Mouse (Mus musculus) spleen, adult 2 months (tissue): ENCODE data around the gene Spred2. TPM values are rescaled to one million over a fixed set of nuclear protein-coding genes. Genes with fewer than 3 reads are reported as not detected.
A peak's percentile ranks its signal among the peaks of the same experiment; 100 is the strongest.
"Not testable (repeated sequence)": the region's sequence is repeated elsewhere in the genome, so short reads cannot be mapped to it uniquely, and the experiment has no call there.

Experiments used
- DNase-seq, 2 experiments: peaks; one replicate each; pipeline versions ENCODE4 v3.0.0 to v3.0.0-alpha.2; 2012 to 2021; ENCODE audit warnings: low spot score in 2 of 2, low read depth in 1 of 2
- H3K27ac ChIP-seq: fragments of 200-500 bp; 2 replicates; pipeline ENCODE4 v1.5.1; 2012; ENCODE audit warnings: low read length, inconsistent platforms; ENCODE audit not compliant: insufficient read depth
- H3K27me3 ChIP-seq: fragments of 200-500 bp; 2 replicates; pipeline ENCODE4 v1.6.1; 2012; ENCODE audit warnings: mild to moderate bottlenecking, moderate library complexity, low read length, inconsistent platforms; ENCODE audit not compliant: control insufficient read depth, insufficient read depth
- H3K36me3 ChIP-seq: fragments of 200-500 bp; 2 replicates; pipeline ENCODE4 v1.6.1; 2012; ENCODE audit warnings: mild to moderate bottlenecking, low read length, inconsistent platforms; ENCODE audit not compliant: control insufficient read depth, insufficient read depth
- H3K4me1 ChIP-seq: fragments of 200-500 bp; 2 replicates; pipeline ENCODE4 v1.6.1; 2011; ENCODE audit warnings: inconsistent platforms; ENCODE audit not compliant: control insufficient read depth, insufficient read depth, insufficient read length
- H3K4me3 ChIP-seq: fragments of 200-500 bp; 2 replicates; pipeline ENCODE4 v1.5.1; 2011; ENCODE audit warnings: mild to moderate bottlenecking, inconsistent platforms; ENCODE audit not compliant: insufficient read depth, insufficient read length; ENCODE audit errors: extremely low read depth
- CTCF ChIP-seq: fragments of 200-500 bp; IDR thresholded peaks from 2 replicates; pipeline ENCODE4 v1.5.1; 2011; ENCODE audit warnings: mild to moderate bottlenecking, inconsistent platforms; ENCODE audit not compliant: insufficient read depth, insufficient read length, insufficient replicate concordance; ENCODE audit errors: extremely low read depth
- POLR2A ChIP-seq: fragments of 200-500 bp; IDR thresholded peaks from 2 replicates; pipeline ENCODE4 v1.6.1; 2011; ENCODE audit warnings: low read depth, low read length, inconsistent platforms
- WGBS: fragments of 180-500 bp; shearing (Covaris S2); methylation state at CpG from one replicate; pipeline ENCODE4 v1.1.7; 2018; 5-methylcytosine and 5-hydroxymethylcytosine counted together
- polyA plus RNA-seq: library from polyadenylated mRNA; depleted of rRNA; stranded (reverse); fragments of >200 nt; gene quantifications from 2 replicates; pipeline ENCODE4 v1.2.3, GENCODE M21; 2012

The Spred2 gene
- polyA plus RNA-seq, 1 experiment = 5.7 TPM

DNA sequence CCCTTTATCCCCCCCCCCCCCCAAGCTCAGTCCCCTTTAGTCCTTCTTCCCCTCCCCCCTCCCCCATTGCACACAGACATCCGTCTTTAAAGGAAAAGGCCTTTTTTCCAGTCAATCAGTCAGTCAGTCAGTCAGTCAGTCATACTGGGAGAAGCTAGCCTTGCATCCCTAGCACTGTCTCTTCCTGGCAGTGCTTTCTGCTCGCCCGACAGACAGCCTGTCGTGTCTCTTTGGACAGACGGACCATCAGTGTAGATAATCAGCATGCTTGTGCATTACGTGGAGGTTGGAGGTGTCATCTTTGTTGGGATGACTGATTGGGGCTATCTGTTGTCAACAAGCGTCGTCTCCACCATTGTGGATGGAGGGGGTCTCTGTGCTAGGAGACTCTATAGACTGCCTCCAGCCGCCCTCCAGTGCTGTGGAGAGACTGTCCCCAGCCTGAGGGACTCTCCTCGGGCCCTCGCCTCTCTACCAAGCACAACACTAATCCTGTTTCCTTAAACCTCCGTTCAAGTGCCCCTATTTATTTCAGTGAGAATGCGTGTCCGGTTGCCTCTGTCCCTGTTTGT, 98.8 kb downstream of the Spred2 start:
- Histone ChIP-seq H3K27me3 (no peaks in the 10 kb centered on the region), H3K4me1 (no peaks in the 10 kb centered on the region), H3K4me3 (no peak overlapping the region), H3K27ac (no peak overlapping the region), H3K36me3 (peaks cover 8% of the 10 kb centered on the region)
- 93% methylated on average over 14 of the region's 14 CpGs for WGBS
- DNase-seq = no peak
- no peak for TF ChIP-seq CTCF
- no peak for TF ChIP-seq POLR2A

DNA sequence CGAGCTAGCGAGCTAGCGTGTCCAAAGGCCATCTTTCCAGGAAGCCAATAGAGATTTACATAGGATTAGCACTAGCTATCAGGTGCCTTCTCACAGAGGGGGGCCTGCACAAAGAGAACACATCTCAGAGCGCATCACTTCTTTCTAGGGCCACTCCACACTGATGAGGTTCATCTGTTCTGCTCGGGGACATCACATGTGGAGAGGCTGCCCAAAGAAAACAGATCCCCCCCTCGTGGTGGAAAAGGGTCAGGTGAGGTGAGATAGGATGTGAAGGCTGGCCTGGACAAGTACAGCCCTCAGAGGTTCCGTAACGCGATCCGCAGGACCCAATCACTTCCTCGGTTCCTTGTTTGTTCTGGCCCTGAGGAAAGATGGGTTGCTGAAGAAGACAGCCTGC, 101.7 kb downstream of the Spred2 start:
- 86% methylated on average over 11 of the region's 11 CpGs for WGBS
- no peak for DNase-seq
- H3K36me3 ChIP-seq = peaks cover 3% of the 10 kb centered on the region; the same call in 1 of the 2 replicates
- no peak for TF ChIP-seq POLR2A
- no peak for TF ChIP-seq CTCF
- no peak overlapping the region for H3K27ac ChIP-seq
- no peaks in the 10 kb centered on the region for H3K4me1 ChIP-seq
- H3K27me3 ChIP-seq = no peaks in the 10 kb centered on the region
- H3K4me3 ChIP-seq = no peak overlapping the region

DNA sequence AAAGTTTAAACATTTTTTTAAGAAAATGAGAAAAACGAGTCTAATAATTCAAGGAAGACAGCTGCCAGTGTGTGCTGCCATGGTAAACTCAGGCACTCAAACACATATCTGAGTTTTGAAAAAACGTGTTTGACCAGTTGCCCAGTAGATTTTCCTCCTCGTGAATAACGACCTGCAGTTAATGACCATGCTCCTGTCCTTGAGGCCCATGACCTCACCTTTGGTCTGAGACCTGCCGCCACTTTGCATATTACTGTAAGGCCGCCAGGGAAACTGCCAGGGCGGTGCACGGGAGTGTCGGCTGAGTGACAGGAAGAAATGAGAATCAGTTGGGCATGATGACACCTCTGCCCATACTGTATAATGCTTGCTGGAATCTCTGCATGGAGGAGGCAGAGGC, 103.5 kb downstream of the Spred2 start:
- DNase-seq = no peak
- 83% methylated on average over 9 of the region's 9 CpGs for WGBS
- no peak overlapping the region for H3K27ac ChIP-seq

DNA sequence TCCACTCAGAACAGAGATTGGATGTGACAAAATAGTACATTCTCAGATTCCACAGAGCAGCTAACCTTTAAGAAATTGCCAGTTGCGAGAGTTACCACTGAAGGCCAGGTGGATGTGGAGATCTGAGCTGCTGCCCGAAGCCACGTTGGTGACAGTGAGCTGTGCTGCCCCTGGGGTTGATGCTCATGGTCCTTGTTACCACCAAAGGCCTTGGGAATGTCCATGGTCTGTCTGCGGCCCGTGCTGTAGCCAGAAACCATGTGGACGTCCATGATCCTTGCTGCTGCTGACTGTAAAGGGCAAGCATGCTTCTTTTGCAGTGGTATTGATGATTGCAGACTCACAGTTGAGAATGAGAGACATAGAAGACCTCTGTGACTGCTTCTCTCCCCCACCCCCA, 104.2 kb downstream of the Spred2 start:
- DNase-seq = no peak

More for the DNA sequence above, 103.5 kb downstream of the Spred2 start:
- H3K36me3 ChIP-seq = no peaks in the 10 kb centered on the region
- no peak overlapping the region for H3K4me3 ChIP-seq
- no peak for TF ChIP-seq CTCF
- TF ChIP-seq POLR2A = no peak
- H3K27me3 ChIP-seq = no peaks in the 10 kb centered on the region
- H3K4me1 ChIP-seq = no peaks in the 10 kb centered on the region

DNA sequence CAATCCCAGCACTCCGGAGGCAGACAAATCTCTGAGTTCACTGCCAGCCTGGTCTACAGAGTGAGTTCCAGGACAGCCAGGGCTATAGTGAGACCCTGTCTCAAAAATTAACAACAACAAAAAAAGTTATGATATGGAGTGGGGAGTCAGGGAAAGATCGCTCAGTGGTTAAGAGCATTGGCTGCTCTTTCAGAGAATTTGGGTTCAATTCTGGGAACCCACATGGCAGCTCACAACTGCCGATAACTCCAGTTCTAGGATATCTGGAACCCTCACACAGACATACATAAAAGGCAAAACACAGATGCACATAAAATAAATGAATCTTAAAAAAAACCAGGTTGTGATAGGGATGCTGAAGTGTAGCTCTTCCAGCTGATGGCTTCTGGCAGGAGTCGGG, 104.8 kb downstream of the Spred2 start:
- WGBS = 89% methylated on average over 4 of the region's 4 CpGs
- Histone ChIP-seq H3K27ac (no peak overlapping the region), H3K4me1 (no peaks in the 10 kb centered on the region), H3K27me3 (no peaks in the 10 kb centered on the region), H3K4me3 (no peak overlapping the region), H3K36me3 (no peaks in the 10 kb centered on the region)
- no peak for TF ChIP-seq CTCF
- no peak for TF ChIP-seq POLR2A
- no peak for DNase-seq

More for the DNA sequence above, 104.2 kb downstream of the Spred2 start:
- H3K27me3 ChIP-seq = no peaks in the 10 kb centered on the region
- no peaks in the 10 kb centered on the region for H3K36me3 ChIP-seq
- 90% methylated on average over 6 of the region's 6 CpGs for WGBS
- H3K4me1 ChIP-seq = no peaks in the 10 kb centered on the region
- no peak overlapping the region for H3K27ac ChIP-seq
- H3K4me3 ChIP-seq = no peak overlapping the region
- TF ChIP-seq POLR2A = no peak
- no peak for TF ChIP-seq CTCF

DNA sequence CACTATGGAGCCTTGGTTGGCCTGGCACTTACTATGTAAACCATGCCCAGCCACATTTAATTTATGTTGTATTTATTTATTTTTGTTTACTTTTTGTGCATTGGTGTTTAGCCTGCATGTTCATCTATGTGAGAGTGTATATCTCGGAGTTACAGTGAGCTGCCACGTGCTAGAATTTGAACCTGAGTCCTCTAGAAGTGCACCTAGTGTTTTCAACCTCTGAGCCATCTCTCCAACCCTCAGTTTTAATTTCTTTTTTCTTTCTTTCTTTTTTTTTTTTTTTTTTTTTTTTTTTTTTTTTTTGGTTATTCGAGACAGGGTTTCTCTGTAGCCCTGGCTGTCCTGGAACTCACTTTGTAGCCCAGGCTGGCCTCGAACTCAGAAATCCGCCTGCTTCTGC, 106.8 kb downstream of the Spred2 start:
- not testable (repeated sequence) for H3K36me3 ChIP-seq, H3K4me1 ChIP-seq, DNase-seq, H3K27ac ChIP-seq, H3K4me3 ChIP-seq, H3K27me3 ChIP-seq
- WGBS = 96% methylated on average over 5 of the region's 5 CpGs

DNA sequence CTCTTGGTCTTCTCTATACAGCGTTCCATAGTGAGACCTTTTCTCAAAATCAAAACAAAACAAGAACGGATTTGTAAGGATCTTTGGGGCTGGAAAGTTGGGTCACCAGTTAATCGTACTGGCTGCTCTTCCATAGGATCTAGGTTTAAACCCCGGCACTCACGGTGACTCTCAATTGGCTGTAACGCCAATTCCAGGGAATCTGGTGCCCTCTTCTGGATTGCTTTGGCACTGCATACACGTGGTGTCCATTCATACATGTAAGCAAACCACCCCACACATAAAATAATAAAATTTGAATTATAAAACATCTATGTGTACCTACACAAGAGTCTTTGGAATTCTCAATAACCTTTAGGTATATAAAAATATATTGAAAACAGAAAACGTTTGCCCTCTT, 107.4 kb downstream of the Spred2 start:
- no peak overlapping the region for H3K27ac ChIP-seq
- no peaks in the 10 kb centered on the region for H3K27me3 ChIP-seq
- WGBS = 49% methylated on average over 8 of the region's 8 CpGs
- TF ChIP-seq CTCF (peak; percentile 45; the same call in 1 of the 2 replicates), POLR2A (no peak)
- H3K4me1 ChIP-seq = no peaks in the 10 kb centered on the region
- peak; percentile 7 to 29 for DNase-seq
- no peaks in the 10 kb centered on the region for H3K36me3 ChIP-seq
- no peak overlapping the region for H3K4me3 ChIP-seq
